Mouse (Mus musculus): ENCODE results near the gene Arntl2. TPM values are rescaled to one million over a fixed set of nuclear protein-coding genes. Genes with fewer than 3 reads are reported as not detected.
A peak's percentile ranks its signal among the peaks of the same experiment; 100 is the strongest.

Arntl2 gene
- total and polyA plus RNA-seq, 3 experiments: 16.8 to 20.6 TPM; not detected in 1

DNA sequence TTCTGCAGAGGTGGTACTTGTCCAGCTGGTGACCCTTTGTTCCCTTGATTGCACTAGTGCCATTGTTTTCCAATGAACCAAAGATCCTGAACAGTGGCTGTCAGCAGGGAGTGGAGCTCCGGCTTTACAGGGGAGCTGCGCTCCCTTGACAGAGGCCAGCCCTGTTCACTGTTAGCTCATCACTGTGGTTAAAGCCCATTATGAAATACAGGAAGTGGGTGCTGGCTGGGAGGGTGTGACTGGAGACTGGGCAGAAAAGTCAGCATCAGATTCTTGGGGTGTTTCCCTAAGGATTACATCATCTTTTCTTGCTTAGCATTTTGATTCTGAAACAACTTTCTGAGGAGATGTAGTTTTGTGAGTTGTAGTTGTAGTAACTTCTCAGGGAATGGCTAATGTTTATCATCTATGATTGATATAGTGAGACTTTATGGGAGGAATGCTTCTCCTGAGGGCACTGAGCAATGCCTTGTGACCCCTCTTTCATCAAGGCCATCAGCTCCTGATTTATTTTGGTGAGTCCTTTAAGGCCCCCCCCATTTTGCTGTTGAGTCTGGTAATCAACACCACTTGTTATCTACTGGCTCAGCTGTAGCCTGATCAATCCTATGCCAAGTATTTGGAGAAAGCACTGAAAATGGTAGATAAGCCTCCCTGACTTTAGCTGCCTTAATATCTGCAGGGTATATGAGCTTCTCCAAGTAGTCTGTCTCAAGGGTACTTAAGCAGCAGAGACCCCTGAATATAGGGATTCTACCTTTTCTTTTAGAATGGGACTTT is 19.1 kb upstream of the Arntl2 start (continued):
- TF ChIP-seq POLR2A (IDR thresholded peaks at IDR 0.05; ENCODE audit: control insufficient read depth in 1 of 2, insufficient read depth in 1 of 2, low read depth in 1 of 2, low read length in 2 of 2, poor library complexity in 1 of 2) (peak in 1 of 2 experiments; percentile 36; a peak in 1 of 4 replicates), JUND (IDR thresholded peaks at IDR 0.05; ENCODE audit: low read depth, low read length) (no peak), CHD2 (IDR thresholded peaks at IDR 0.05; ENCODE audit: low read length) (no peak), RAD21 (IDR thresholded peaks at IDR 0.05; ENCODE audit: low read depth, low read length) (no peak)

DNA sequence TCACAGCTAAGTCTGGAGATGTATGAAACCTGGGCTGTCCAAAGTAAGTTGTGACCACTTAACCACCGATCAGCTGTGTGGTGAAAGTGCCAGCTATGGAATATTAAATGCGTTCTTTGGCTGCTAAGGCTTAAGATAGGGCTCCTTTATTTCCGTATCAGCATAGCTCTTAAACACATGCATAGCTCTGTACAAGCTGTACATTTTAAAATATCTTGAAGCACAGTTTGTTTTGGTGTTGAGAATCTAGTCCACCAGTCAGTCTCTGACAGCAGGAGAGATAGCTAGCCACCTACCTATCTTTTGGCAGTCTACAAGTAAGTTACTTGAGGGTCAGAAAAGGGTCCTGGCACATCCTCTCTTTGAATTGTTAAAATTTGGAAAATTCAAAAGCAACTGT is 17.8 kb upstream of the Arntl2 start:
- Histone ChIP-seq H3K4me3 (ENCODE audit: control insufficient read depth in 1 of 2, insufficient read depth in 1 of 2, low read depth in 2 of 2, low read length in 2 of 2) (no peak overlapping the region), H3K36me3 (ENCODE audit: control insufficient read depth in 1 of 2, insufficient read depth in 2 of 2, low read length in 2 of 2) (peaks cover 5 to 23% of the 10 kb centered on the region in 2 experiments), H3K9ac (ENCODE audit: control insufficient read depth, low read depth, low read length, poor library complexity, severe bottlenecking) (no peak overlapping the region), H3K27me3 (ENCODE audit: control insufficient read depth in 1 of 2, insufficient read depth in 2 of 2, low read length in 2 of 2) (no peaks in the 10 kb centered on the region), H3K9me3 (replicated peaks; ENCODE audit: insufficient read depth, low read length) (no peaks in the 10 kb centered on the region), H3K4me1 (ENCODE audit: control insufficient read depth in 1 of 2, insufficient read depth in 2 of 2, low read length in 2 of 2) (peaks cover 17 to 24% of the 10 kb centered on the region in 2 experiments), H3K27ac (ENCODE audit: control insufficient read depth, low read depth, low read length) (peak overlapping the region; percentile 35), H3K79me2 (ENCODE audit: control insufficient read depth, insufficient read depth, low read length, poor library complexity) (no peaks in the 10 kb centered on the region)
- DNase-seq (ENCODE audit: low read depth, low spot score): peak; percentile 53
- TF ChIP-seq SMC3 (IDR thresholded peaks at IDR 0.05; ENCODE audit: low read depth, low read length) (no peak), USF1 (IDR thresholded peaks at IDR 0.05; ENCODE audit: low read depth, low read length) (no peak), E2F4 (IDR thresholded peaks at IDR 0.05; ENCODE audit: borderline replicate concordance, low read depth, low read length) (no peak), CTCF (IDR thresholded peaks at IDR 0.05 in 2 of 3, conservative IDR thresholded peaks at IDR 0.05 in 1 of 3; ENCODE audit: control insufficient read depth in 1 of 3, insufficient read depth in 1 of 3, low read depth in 2 of 3, low read length in 3 of 3, poor library complexity in 1 of 3, severe bottlenecking in 1 of 3) (no peak), MXI1 (IDR thresholded peaks at IDR 0.05; ENCODE audit: low read depth, low read length) (peak; percentile 41; the same call in 1 of the 2 replicates), ETS1 (IDR thresholded peaks at IDR 0.05; ENCODE audit: low read depth, low read length) (peak; percentile 66), ZNF384 (IDR thresholded peaks at IDR 0.05; ENCODE audit: low read depth, low read length) (no peak), HCFC1 (IDR thresholded peaks at IDR 0.05; ENCODE audit: low read depth, low read length) (no peak), MAX (IDR thresholded peaks at IDR 0.05; ENCODE audit: low read length) (no peak), SIN3A (IDR thresholded peaks at IDR 0.05; ENCODE audit: low read length) (no peak), MEF2A (IDR thresholded peaks at IDR 0.05; ENCODE audit: extremely low read depth, insufficient replicate concordance, low read depth, low read length, poor library complexity, severe bottlenecking) (no peak), RCOR1 (IDR thresholded peaks at IDR 0.05; ENCODE audit: low read depth, low read length) (no peak), POLR2A (IDR thresholded peaks at IDR 0.05; ENCODE audit: control insufficient read depth in 1 of 2, insufficient read depth in 1 of 2, low read depth in 1 of 2, low read length in 2 of 2, poor library complexity in 1 of 2) (no peak), POLR2AphosphoS5 (IDR thresholded peaks at IDR 0.05; ENCODE audit: borderline replicate concordance, low read depth, low read length) (no peak), CHD1 (IDR thresholded peaks at IDR 0.05; ENCODE audit: low read depth, low read length) (no peak), MYB (IDR thresholded peaks at IDR 0.05; ENCODE audit: low read depth, low read length) (no peak), POLR2AphosphoS2 (IDR thresholded peaks at IDR 0.05; ENCODE audit: low read length) (no peak), BHLHE40 (IDR thresholded peaks at IDR 0.05; ENCODE audit: borderline replicate concordance, low read depth, low read length) (no peak), KAT2A (conservative IDR thresholded peaks at IDR 0.05; ENCODE audit: low read depth, low read length) (no peak), ZKSCAN1 (IDR thresholded peaks at IDR 0.05; ENCODE audit: low read depth, low read length) (no peak), MYC (IDR thresholded peaks at IDR 0.05; ENCODE audit: low read depth, low read length) (no peak), NRF1 (IDR thresholded peaks at IDR 0.05; ENCODE audit: insufficient read depth, low read depth, low read length, poor library complexity, severe bottlenecking) (no peak), TAL1 (IDR thresholded peaks at IDR 0.05; ENCODE audit: low read length) (peak; percentile 27; the same call in 1 of the 2 replicates), JUND (IDR thresholded peaks at IDR 0.05; ENCODE audit: low read depth, low read length) (no peak), USF2 (IDR thresholded peaks at IDR 0.05; ENCODE audit: borderline replicate concordance in 1 of 2, insufficient read depth in 1 of 2, low read depth in 1 of 2, low read length in 2 of 2) (no peak), ZMIZ1 (IDR thresholded peaks at IDR 0.05; ENCODE audit: low read depth, low read length) (no peak), GATA1 (IDR thresholded peaks at IDR 0.05; ENCODE audit: low read depth, low read length) (peak; percentile 57), EP300 (IDR thresholded peaks at IDR 0.05; ENCODE audit: low read depth in 1 of 2, low read length in 2 of 2) (peak; percentile 52 to 61), ZC3H11A (IDR thresholded peaks at IDR 0.05; ENCODE audit: low read depth, low read length) (no peak), CHD2 (IDR thresholded peaks at IDR 0.05; ENCODE audit: low read length) (no peak), ELF1 (IDR thresholded peaks at IDR 0.05; ENCODE audit: low read depth, low read length) (no peak), GABPA (IDR thresholded peaks at IDR 0.05; ENCODE audit: low read depth, low read length) (no peak)
